Mouse (Mus musculus) embryo, embryonic 11 days (tissue): Measurements from ENCODE around the gene Abca13.

Source experiments
- DNase-seq: peaks from one replicate; pipeline ENCODE4 v3.0.0-alpha.2; 2015

Gene Abca13

DNA sequence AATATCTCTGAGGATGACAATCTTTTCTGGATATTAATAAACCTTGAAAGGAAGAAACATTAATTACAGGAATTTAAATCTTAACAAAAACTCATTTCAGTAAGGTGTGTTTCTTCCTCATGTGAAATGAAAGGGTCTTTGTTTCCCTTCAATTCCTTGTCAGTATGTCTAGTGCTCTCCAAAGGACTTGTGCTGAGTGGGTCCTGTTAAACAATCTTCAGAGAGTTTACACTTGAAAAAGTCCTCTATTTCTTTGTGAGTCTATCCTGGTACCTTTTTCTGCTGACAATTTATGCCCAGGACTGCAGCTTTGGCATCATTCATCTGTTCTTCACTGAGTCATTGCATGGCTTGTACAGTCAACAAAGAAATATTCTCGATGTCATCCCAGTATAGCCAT, 539.6 kb downstream of the Abca13 start:
- DNase-seq = no peak
